In the genomic region with DNA sequence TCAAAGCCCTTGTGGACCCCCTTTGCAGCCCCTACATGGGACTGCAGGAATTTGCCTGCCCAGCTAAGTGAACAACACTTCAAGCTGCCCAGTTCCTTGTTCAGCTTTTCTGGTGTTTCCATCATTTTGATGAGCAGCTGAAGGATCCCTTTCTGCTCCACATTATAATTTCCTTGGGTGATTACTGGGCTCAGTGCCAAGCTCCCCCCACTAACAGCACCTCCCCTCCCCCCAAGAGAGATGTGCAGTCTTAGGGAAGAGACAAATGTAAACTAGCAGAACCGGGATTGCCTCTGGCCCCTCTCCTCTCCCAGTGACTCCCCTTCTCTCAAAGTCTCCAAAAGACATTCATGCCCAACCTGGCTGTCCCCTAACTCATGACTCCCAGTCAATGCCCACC, we compare ENCODE assay signal across 15 mouse cellular contexts. TPM values are rescaled to one million over a fixed set of nuclear protein-coding genes. Genes with fewer than 3 reads are reported as not detected.
DNase-seq lines count a peak whose midpoint lies in the region; ATAC-seq and TF ChIP-seq lines count a peak whose summit lies in the region.
"Had no signal": no experiment of that assay in that cellular context is flagged by ENCODE, and none has a peak within 500 bp of the region (broad histone marks: within the 10 kb centered on the region; RNA-seq: fewer than 3 reads in every experiment).

No protein-coding gene starts in this region.

- no peaks in the 10 kb centered on the region for H3K79me2 ChIP-seq in myocyte (ENCODE audit: control insufficient read depth, insufficient read depth)

- WGBS in hindbrain, embryonic 13.5 days: 23% methylated on average over 1 of the region's 1 CpGs
- WGBS in hindbrain, embryonic 14.5 days: 27% methylated on average over 1 of the region's 1 CpGs
- WGBS in neural tube, embryonic 13.5 days: 41% methylated on average over 1 of the region's 1 CpGs
- WGBS in forebrain, postnatal 0 days: 33% methylated on average over 1 of the region's 1 CpGs

- H3K27me3 ChIP-seq in hindbrain, embryonic 13.5 days: no peaks in the 10 kb centered on the region
- H3K27me3 ChIP-seq in hindbrain, embryonic 14.5 days (ENCODE audit: control insufficient read depth, insufficient read depth, low read length): no peaks in the 10 kb centered on the region
- H3K27me3 ChIP-seq in neural tube, embryonic 13.5 days: no peaks in the 10 kb centered on the region
- H3K27me3 ChIP-seq in forebrain, postnatal 0 days (ENCODE audit: insufficient read depth, low read length): no peaks in the 10 kb centered on the region
- no peaks in the 10 kb centered on the region for H3K27me3 ChIP-seq in myocyte (ENCODE audit: control insufficient read depth, insufficient read depth, insufficient read length)
- H3K27me3 ChIP-seq: neural tube, embryonic 12.5 days had no signal

- ATAC-seq in hindbrain, embryonic 13.5 days (ENCODE audit: low FRiP score): no peak
- ATAC-seq in hindbrain, embryonic 14.5 days (ENCODE audit: low FRiP score): no peak
- no peak for ATAC-seq in neural tube, embryonic 13.5 days (ENCODE audit: low read depth)
- no peak for ATAC-seq in forebrain, postnatal 0 days
- ATAC-seq in inflammation-experienced regulatory T-cells, adult 6 months: no peak

- peaks cover 27% of the 10 kb centered on the region for H3K4me1 ChIP-seq in hindbrain, embryonic 13.5 days (replicated peaks)
- peaks cover 6% of the 10 kb centered on the region for H3K4me1 ChIP-seq in hindbrain, embryonic 14.5 days (replicated peaks; ENCODE audit: control insufficient read depth, insufficient read depth, low read length)
- H3K4me1 ChIP-seq in neural tube, embryonic 13.5 days (replicated peaks): peaks cover 21% of the 10 kb centered on the region
- no peaks in the 10 kb centered on the region for H3K4me1 ChIP-seq in forebrain, postnatal 0 days (ENCODE audit: insufficient read depth)

- no peak for TF ChIP-seq POLR2A in myocyte (IDR thresholded peaks at IDR 0.05; ENCODE audit: insufficient read length, low read depth)

- H3ac ChIP-seq in myocyte (ENCODE audit: control insufficient read depth, insufficient read length): no peak overlapping the region

- 0 out of 2 replicates have a peak overlapping the region, but pooled peaks have one; percentile 13 for H3K9ac ChIP-seq in hindbrain, embryonic 13.5 days
- H3K9ac ChIP-seq in hindbrain, embryonic 14.5 days: no peak overlapping the region
- H3K9ac ChIP-seq in neural tube, embryonic 13.5 days: no peak overlapping the region
- H3K9ac ChIP-seq in forebrain, postnatal 0 days: no peak overlapping the region
- H3K9ac ChIP-seq: neural tube, embryonic 12.5 days had no signal

- no peaks in the 10 kb centered on the region for H3K36me3 ChIP-seq in hindbrain, embryonic 13.5 days
- H3K36me3 ChIP-seq in hindbrain, embryonic 14.5 days (replicated peaks; ENCODE audit: control insufficient read depth, insufficient read depth): no peaks in the 10 kb centered on the region
- no peaks in the 10 kb centered on the region for H3K36me3 ChIP-seq in neural tube, embryonic 13.5 days
- no peaks in the 10 kb centered on the region for H3K36me3 ChIP-seq in forebrain, postnatal 0 days (ENCODE audit: insufficient read depth)
- H3K36me3 ChIP-seq in myocyte (ENCODE audit: control insufficient read depth, insufficient read depth): no peaks in the 10 kb centered on the region
- H3K36me3 ChIP-seq: neural tube, embryonic 12.5 days had no signal

- H3K9me3 ChIP-seq in hindbrain, embryonic 13.5 days: no peaks in the 10 kb centered on the region
- no peaks in the 10 kb centered on the region for H3K9me3 ChIP-seq in hindbrain, embryonic 14.5 days (ENCODE audit: control insufficient read depth, low read length)
- H3K9me3 ChIP-seq in neural tube, embryonic 13.5 days: no peaks in the 10 kb centered on the region
- no peaks in the 10 kb centered on the region for H3K9me3 ChIP-seq in forebrain, postnatal 0 days (ENCODE audit: low read length)
- H3K9me3 ChIP-seq: neural tube, embryonic 12.5 days had no signal

- H3K27ac ChIP-seq in hindbrain, embryonic 13.5 days: no peak overlapping the region
- H3K27ac ChIP-seq in hindbrain, embryonic 14.5 days: no peak overlapping the region
- H3K27ac ChIP-seq in neural tube, embryonic 13.5 days (replicated peaks): peak overlapping the region; percentile 29; the same call in 1 of the 2 replicates
- H3K27ac ChIP-seq in forebrain, postnatal 0 days (ENCODE audit: low read depth, low read length): no peak overlapping the region
- H3K27ac ChIP-seq: neural tube, embryonic 12.5 days had no signal

- no peak for DNase-seq in hindbrain, embryonic 14.5 days (ENCODE audit: low spot score)
- no peak for DNase-seq in neural tube, embryonic 10.5 days (ENCODE audit: extremely low spot score, low spot score)
- DNase-seq in forebrain, postnatal 0 days: peak; percentile 39
- DNase-seq in spleen, adult 12 weeks (ENCODE audit: low spot score): no peak
- DNase-seq: adrenal gland, postnatal 36 days; cerebellum, adult 8-10 months; layer of hippocampus, postnatal 36 days; right cerebral cortex, postnatal 4 days; thymus, adult 2 months had no signal

- no peak for TF ChIP-seq CTCF in forebrain, postnatal 0 days (IDR thresholded peaks at IDR 0.05; ENCODE audit: low read depth)

- H3K4me2 ChIP-seq in hindbrain, embryonic 13.5 days: no peak overlapping the region
- no peak overlapping the region for H3K4me2 ChIP-seq in hindbrain, embryonic 14.5 days (replicated peaks)
- no peak overlapping the region for H3K4me2 ChIP-seq in neural tube, embryonic 13.5 days
- no peak overlapping the region for H3K4me2 ChIP-seq in forebrain, postnatal 0 days (ENCODE audit: low read depth)
- H3K4me2 ChIP-seq in myocyte (ENCODE audit: low read depth): peak overlapping the region; percentile 60
- H3K4me2 ChIP-seq: neural tube, embryonic 12.5 days had no signal

- no peak overlapping the region for H3K4me3 ChIP-seq in hindbrain, embryonic 13.5 days
- no peak overlapping the region for H3K4me3 ChIP-seq in hindbrain, embryonic 14.5 days (replicated peaks; ENCODE audit: low read length)
- H3K4me3 ChIP-seq in neural tube, embryonic 13.5 days: no peak overlapping the region
- no peak overlapping the region for H3K4me3 ChIP-seq in forebrain, postnatal 0 days (ENCODE audit: low read depth, low read length)
- H3K4me3 ChIP-seq in myocyte: no peak overlapping the region
- H3K4me3 ChIP-seq: neural tube, embryonic 12.5 days had no signal

TF ChIP-seq in myocyte, 11 proteins besides CTCF, POLR2A, EP300 and RAD21:
- no peak for TF ChIP-seq MYOG (IDR thresholded peaks at IDR 0.05; ENCODE audit: control insufficient read depth in 1 of 3, insufficient read depth in 1 of 3, insufficient read length in 2 of 3, low read depth in 2 of 3)
- TF ChIP-seq TCF3 (IDR thresholded peaks at IDR 0.05; ENCODE audit: insufficient read length, low read depth): no peak
- no peak for TF ChIP-seq MYOD1 (IDR thresholded peaks at IDR 0.05; ENCODE audit: control insufficient read depth in 1 of 3, insufficient read length in 2 of 3, low read depth in 2 of 3)
- no peak for TF ChIP-seq SRF (IDR thresholded peaks at IDR 0.05; ENCODE audit: control insufficient read depth, insufficient read length, low read depth)
- no peak for TF ChIP-seq CEBPB (IDR thresholded peaks at IDR 0.05; ENCODE audit: insufficient read depth, poor library complexity, severe bottlenecking)
- no peak for TF ChIP-seq USF1 (IDR thresholded peaks at IDR 0.05; ENCODE audit: low read depth)
- TF ChIP-seq E2F4 (IDR thresholded peaks at IDR 0.05; ENCODE audit: insufficient read depth): no peak
- no peak for TF ChIP-seq POLR2AphosphoS2 (IDR thresholded peaks at IDR 0.05; ENCODE audit: insufficient read length, low read depth)
- TF ChIP-seq MAX (IDR thresholded peaks at IDR 0.05; ENCODE audit: low read depth): no peak
- TF ChIP-seq TCF12 (IDR thresholded peaks at IDR 0.05; ENCODE audit: insufficient read depth, poor library complexity, severe bottlenecking): no peak
- no peak for TF ChIP-seq REST (IDR thresholded peaks at IDR 0.05; ENCODE audit: insufficient read depth, insufficient read length)

RNA-seq across cellular contexts. Expression of a gene that starts 22.1 kb away (rescaled TPM):
- 16.9 and 19.5 TPM in 2 replicates for polyA plus RNA-seq in hindbrain, embryonic 13.5 days (2015; fragmentation: Nextera tagmentation; extraction: Ambion mirVana)
- polyA plus RNA-seq in hindbrain, embryonic 14.5 days (2014; fragmentation: Nextera tagmentation; extraction: Ambion mirVana): 21.6 and 22.9 TPM in 2 replicates
- polyA plus RNA-seq in neural tube, embryonic 13.5 days (2015; fragmentation: Nextera tagmentation; extraction: Ambion mirVana): 14.0 and 14.8 TPM in 2 replicates
- total RNA-seq in forebrain, postnatal 0 days (2014; rRNA removed): 44.8 and 73.5 TPM in 2 replicates
- polyA plus RNA-seq in forebrain, postnatal 0 days (2015; fragmentation: Nextera tagmentation; extraction: Ambion mirVana): 25.5 and 27.9 TPM in 2 replicates
- polyA plus RNA-seq in myocyte (2012; fragmentation: generic; extraction: Trizol): 73.3 TPM
- 10 to 100 TPM in 1 of 3 experiments, 1 to 10 TPM in 1, under 1 TPM in 1; 0.26 to 24.2 (median 3.2) TPM for polyA plus RNA-seq in inflammation-experienced regulatory T-cells, adult 6 months (2017; shearing (Covaris generic))

RNA-seq across cellular contexts. Expression of a gene that starts 56.0 kb away (rescaled TPM):
- 1.1 and 2.5 TPM in 2 replicates for polyA plus RNA-seq in hindbrain, embryonic 13.5 days (2015; fragmentation: Nextera tagmentation; extraction: Ambion mirVana)
- 1.2 and 1.6 TPM in 2 replicates for polyA plus RNA-seq in hindbrain, embryonic 14.5 days (2014; fragmentation: Nextera tagmentation; extraction: Ambion mirVana)
- 2.4 and 8.4 TPM in 2 replicates for polyA plus RNA-seq in neural tube, embryonic 13.5 days (2015; fragmentation: Nextera tagmentation; extraction: Ambion mirVana)
- 1.2 and 1.6 TPM in 2 replicates for total RNA-seq in forebrain, postnatal 0 days (2014; rRNA removed)
- 1.2 and 1.4 TPM in 2 replicates for polyA plus RNA-seq in forebrain, postnatal 0 days (2015; fragmentation: Nextera tagmentation; extraction: Ambion mirVana)
- 2,107 TPM for polyA plus RNA-seq in myocyte (2012; fragmentation: generic; extraction: Trizol)
- polyA plus RNA-seq in inflammation-experienced regulatory T-cells, adult 6 months (2017; shearing (Covaris generic)): 1 to 10 TPM; 2.5 to 3.8 (median 2.8) TPM
- total RNA-seq: layer of hippocampus, postnatal 36 days; megakaryocyte progenitor cell, adult 5-6 weeks had no signal

Comparison
In these comparisons a context has a peak if more than half of its experiments do, and no peak if none do; other contexts are left out.
1. RNA of a gene that starts 56.0 kb away (polyA plus RNA-seq): 2,107 TPM in myocyte (single experiment); 2.5 to 3.8 TPM in inflammation-experienced regulatory T-cells, adult 6 months, 1.1 to 2.5 TPM in hindbrain, embryonic 13.5 days, 2.4 to 8.4 TPM in neural tube, embryonic 13.5 days, 1.2 to 1.6 TPM in hindbrain, embryonic 14.5 days and 1.2 to 1.4 TPM in forebrain, postnatal 0 days; every median in the first group is over 100 times any median in the second.